Mouse (Mus musculus) brain, embryonic 14.5 days (tissue): ENCODE data around the gene Sfrp2.
A peak's percentile ranks its signal among the peaks of the same experiment; 100 is the strongest.

Source experiments
- CTCF ChIP-seq: fragments of 200-500 bp; IDR thresholded peaks from 2 replicates; pipeline ENCODE4 v1.5.1; 2012; ENCODE audit warnings: inconsistent platforms, mild to moderate bottlenecking, moderate library complexity, borderline replicate concordance; ENCODE audit not compliant: insufficient read depth, insufficient read length; ENCODE audit errors: extremely low read depth
- POLR2A ChIP-seq: fragments of 200-500 bp; IDR thresholded peaks from 2 replicates; pipeline ENCODE4 v1.6.1; 2012; ENCODE audit warnings: mild to moderate bottlenecking, inconsistent platforms, borderline replicate concordance; ENCODE audit not compliant: poor library complexity, insufficient read depth, insufficient read length, severe bottlenecking; ENCODE audit errors: extremely low read depth

DNA sequence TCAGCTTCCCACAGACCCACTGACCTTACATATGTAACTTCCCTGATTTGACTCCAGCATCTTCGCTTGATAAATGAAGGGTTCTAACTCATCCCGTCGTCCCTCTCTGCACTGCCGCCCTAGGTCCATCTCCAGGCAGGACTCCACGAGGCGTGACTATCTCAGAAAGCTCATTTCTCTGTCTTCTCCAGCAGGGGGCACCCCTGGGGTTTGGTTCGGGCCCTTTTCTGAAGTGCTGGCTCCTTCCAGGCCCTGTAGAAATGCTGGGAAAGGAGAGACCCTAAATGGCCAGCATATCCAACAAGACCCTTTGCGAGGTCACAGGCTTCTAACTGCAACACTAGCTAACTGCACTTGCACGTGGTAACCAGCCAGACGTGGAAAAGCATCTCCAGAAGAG is 31.7 kb downstream of the Sfrp2 start:
- TF ChIP-seq CTCF (peak; percentile 70), POLR2A (no peak)
